8 mouse cellular contexts compared by ENCODE assay signal in genomic region chr13:54192021-54192481, GRCm38 (mm10). TPM values are rescaled to one million over a fixed set of nuclear protein-coding genes. Genes with fewer than 3 reads are reported as not detected.
DNase-seq lines count a peak whose midpoint lies in the region; ATAC-seq and TF ChIP-seq lines count a peak whose summit lies in the region.

Gene Hrh2 (plus strand): TSS chr13:54192129.

- peak within 1 kb of the TSS; percentile 37 for H3K4me3 ChIP-seq in heart, embryonic 13.5 days
- no peak within 1 kb of the TSS for H3K4me3 ChIP-seq in CH12.LX (replicated peaks in 1 of 3; ENCODE audit: low read depth in 2 of 3, low read length in 2 of 3, poor library complexity in 1 of 3)
- H3K4me3 ChIP-seq in forebrain, embryonic 10.5 days, result peak within 1 kb of the TSS; percentile 43
- H3K4me3 ChIP-seq in neural tube, embryonic 13.5 days, result peak within 1 kb of the TSS; percentile 45

- H3K27me3 ChIP-seq in heart, embryonic 13.5 days (replicated peaks), result peaks cover 56% of the 10 kb centered on the region
- H3K27me3 ChIP-seq in CH12.LX (replicated peaks), result peaks cover 57% of the 10 kb centered on the region
- H3K27me3 ChIP-seq in forebrain, embryonic 10.5 days (ENCODE audit: poor library complexity, severe bottlenecking), result peaks cover 44% of the 10 kb centered on the region
- peaks cover 35% of the 10 kb centered on the region for H3K27me3 ChIP-seq in neural tube, embryonic 13.5 days

- TF ChIP-seq RAD21 in CH12.LX (IDR thresholded peaks at IDR 0.05; ENCODE audit: low read depth, low read length), result no peak

- H3K79me2 ChIP-seq in CH12.LX (replicated peaks; ENCODE audit: control insufficient read depth, extremely low read depth, insufficient read depth, poor library complexity, severe bottlenecking), result no peaks in the 10 kb centered on the region

- H3K9me3 ChIP-seq in heart, embryonic 13.5 days, result no peaks in the 10 kb centered on the region
- H3K9me3 ChIP-seq in CH12.LX (replicated peaks; ENCODE audit: low read length), result no peaks in the 10 kb centered on the region
- H3K9me3 ChIP-seq in forebrain, embryonic 10.5 days, result no peaks in the 10 kb centered on the region
- H3K9me3 ChIP-seq in neural tube, embryonic 13.5 days, result no peaks in the 10 kb centered on the region

- WGBS in heart, embryonic 13.5 days, result 2% methylated on average over 30 of the region's 31 CpGs
- 2% methylated on average over 31 of the region's 31 CpGs for WGBS in forebrain, embryonic 10.5 days
- WGBS in neural tube, embryonic 13.5 days, result under 1% methylated on average over 31 of the region's 31 CpGs

- peaks cover 8% of the 10 kb centered on the region for H3K4me1 ChIP-seq in heart, embryonic 13.5 days
- H3K4me1 ChIP-seq in CH12.LX (ENCODE audit: control insufficient read depth in 1 of 2, insufficient read depth in 2 of 2), result no peaks in the 10 kb centered on the region
- peaks cover 10% of the 10 kb centered on the region for H3K4me1 ChIP-seq in forebrain, embryonic 10.5 days
- peaks cover 8% of the 10 kb centered on the region for H3K4me1 ChIP-seq in neural tube, embryonic 13.5 days (replicated peaks)

- no peak for TF ChIP-seq EP300 in CH12.LX (IDR thresholded peaks at IDR 0.05; ENCODE audit: low read length)

- intact Hi-C loops in heart, postnatal 36 days (cut with DNase I), result no loop called here
- intact Hi-C loops in left cerebral cortex, postnatal 10 days (cut with DNase I), result no loop called here

- dilution Hi-C loops in CH12.LX (cut with MboI; ENCODE audit: extremely low pct_ligation_motif_present, extremely low pct_unique_long_range_greater_than_20kb, low sequenced_read_pairs), result no loop called here

- peak within 1 kb of the TSS; percentile 65 for H3K4me2 ChIP-seq in heart, embryonic 13.5 days
- H3K4me2 ChIP-seq in CH12.LX (ENCODE audit: insufficient read depth, low read depth, poor library complexity, severe bottlenecking), result peak within 1 kb of the TSS; percentile 41; the same call in 1 of the 2 replicates
- H3K4me2 ChIP-seq in neural tube, embryonic 13.5 days, result peak within 1 kb of the TSS; percentile 74

- no peak for ATAC-seq in heart, embryonic 13.5 days (ENCODE audit: extremely low read depth, insufficient number of reproducible peaks, low FRiP score, low TSS enrichment)
- peak; percentile 63; the same call in 1 of the 2 replicates for ATAC-seq in neural tube, embryonic 13.5 days (ENCODE audit: low read depth)

- DNase-seq in heart, postnatal 36 days, result no peak
- DNase-seq in CH12.LX (ENCODE audit: extremely low read depth), result no peak
- no peak for DNase-seq in forebrain, embryonic 10.5 days (ENCODE audit: extremely low spot score, low spot score)
- peak; percentile 46 to 73 for DNase-seq in left cerebral cortex, postnatal 10 days (ENCODE audit: extremely low spot score in 1 of 2, low spot score in 2 of 2)
- no peak for DNase-seq in testis, postnatal 10 days (ENCODE audit: low spot score)
- no peak for DNase-seq in spleen, postnatal 4 days (ENCODE audit: low spot score in 2 of 2)

- no peak for TF ChIP-seq POLR2A in CH12.LX (IDR thresholded peaks at IDR 0.05; ENCODE audit: low read depth, low read length)

- no peak within 1 kb of the TSS for H3K9ac ChIP-seq in heart, embryonic 13.5 days
- H3K9ac ChIP-seq in CH12.LX (ENCODE audit: insufficient read depth, low read depth), result no peak within 1 kb of the TSS
- H3K9ac ChIP-seq in neural tube, embryonic 13.5 days, result peak within 1 kb of the TSS; percentile 70

- in situ Hi-C loops in CH12.LX (cut with MboI; ENCODE audit: low pct_ligation_motif_present, low pct_unique_long_range_greater_than_20kb, low sequenced_read_pairs), result no loop called here

- no peaks in the 10 kb centered on the region for H3K36me3 ChIP-seq in heart, embryonic 13.5 days
- no peaks in the 10 kb centered on the region for H3K36me3 ChIP-seq in CH12.LX (replicated peaks in 1 of 2; ENCODE audit: control insufficient read depth in 1 of 2, insufficient read depth in 1 of 2, low read length in 1 of 2)
- H3K36me3 ChIP-seq in forebrain, embryonic 10.5 days (replicated peaks), result no peaks in the 10 kb centered on the region
- no peaks in the 10 kb centered on the region for H3K36me3 ChIP-seq in neural tube, embryonic 13.5 days

- H3K27ac ChIP-seq in heart, embryonic 13.5 days (replicated peaks), result no peak within 1 kb of the TSS
- no peak within 1 kb of the TSS for H3K27ac ChIP-seq in CH12.LX (ENCODE audit: insufficient read depth, low read depth)
- no peak within 1 kb of the TSS for H3K27ac ChIP-seq in forebrain, embryonic 10.5 days
- no peak within 1 kb of the TSS for H3K27ac ChIP-seq in neural tube, embryonic 13.5 days (replicated peaks)

- TF ChIP-seq CTCF in CH12.LX (conservative IDR thresholded peaks at IDR 0.05 in 1 of 2, IDR thresholded peaks at IDR 0.05 in 1 of 2; ENCODE audit: low read depth in 2 of 2, low read length in 2 of 2), result no peak

TF ChIP-seq in CH12.LX, 34 proteins besides CTCF, POLR2A, EP300 and RAD21:
- no peak for TF ChIP-seq IRF4 (IDR thresholded peaks at IDR 0.05; ENCODE audit: low read depth, low read length)
- TF ChIP-seq MAZ (IDR thresholded peaks at IDR 0.05; ENCODE audit: low read depth, low read length), result no peak
- no peak for TF ChIP-seq TCF12 (IDR thresholded peaks at IDR 0.05; ENCODE audit: low read depth, low read length)
- TF ChIP-seq ETS1 (conservative IDR thresholded peaks at IDR 0.05; ENCODE audit: low read depth, low read length), result no peak
- no peak for TF ChIP-seq SMC3 (IDR thresholded peaks at IDR 0.05; ENCODE audit: low read depth, low read length)
- TF ChIP-seq GABPA (IDR thresholded peaks at IDR 0.05; ENCODE audit: insufficient replicate concordance, low read depth, low read length), result no peak
- no peak for TF ChIP-seq USF1 (IDR thresholded peaks at IDR 0.05; ENCODE audit: low read depth, low read length)
- TF ChIP-seq MAX (IDR thresholded peaks at IDR 0.05; ENCODE audit: low read length), result no peak
- TF ChIP-seq MYC (IDR thresholded peaks at IDR 0.05; ENCODE audit: low read depth, low read length), result no peak
- TF ChIP-seq ZC3H11A (IDR thresholded peaks at IDR 0.05; ENCODE audit: low read depth, low read length), result no peak
- TF ChIP-seq MXI1 (IDR thresholded peaks at IDR 0.05; ENCODE audit: low read depth, low read length), result no peak

RNA-seq across cellular contexts. Expression of gene Hrh2, which starts in this region (rescaled TPM):
- polyA plus RNA-seq in heart, embryonic 13.5 days (2015; fragmentation: Nextera tagmentation; extraction: Ambion mirVana), result 0.05 TPM in 1 of 2 replicates, not detected in the other
- under 1 TPM; 0.39 to 0.43 TPM for total RNA-seq in heart, postnatal 36 days (2021)
- total RNA-seq in CH12.LX (2012; rRNA removed) (0.04 TPM in 2 replicates), CH12.LX (2014; rRNA removed) (0.07 TPM in 1 of 2 replicates, not detected in the other)
- polyA plus RNA-seq in CH12.LX (2012; ENCODE audit: insufficient read length, low read depth), result 0.20 and 0.30 TPM in 2 replicates
- 0.06 TPM in 1 of 2 replicates, not detected in the other for polyA plus RNA-seq in forebrain, embryonic 10.5 days (2016; fragmentation: Nextera tagmentation; extraction: Ambion mirVana)
- 1 to 10 TPM; 5.6 to 6.9 TPM for total RNA-seq in left cerebral cortex, postnatal 10 days (2021)
- polyA plus RNA-seq in neural tube, embryonic 13.5 days (2015; fragmentation: Nextera tagmentation; extraction: Ambion mirVana), result 0.25 and 0.26 TPM in 2 replicates

Comparison
In these comparisons a context has a peak if more than half of its experiments do, and no peak if none do; other contexts are left out.
1. RNA of gene Hrh2 (total RNA-seq): 5.6 to 6.9 TPM in left cerebral cortex, postnatal 10 days; 0.39 to 0.43 TPM in heart, postnatal 36 days and 0.04 to 0.07 TPM in CH12.LX; every median in the first group is over 4 times any median in the second.
2. Peak in ATAC-seq, H3K4me3 ChIP-seq, H3K9ac ChIP-seq and H3K4me2 ChIP-seq in neural tube, embryonic 13.5 days; RNA of the gene not detected or under 1 TPM.
3. H3K4me3 ChIP-seq: peak in heart, embryonic 13.5 days (single experiment) and forebrain, embryonic 10.5 days (single experiment); none in CH12.LX (0 of 3).
4. DNase-seq: peak in left cerebral cortex, postnatal 10 days (2 of 2); none in heart, postnatal 36 days (0 of 2), CH12.LX (single experiment), forebrain, embryonic 10.5 days (single experiment), testis, postnatal 10 days (single experiment) and spleen, postnatal 4 days (0 of 2).
5. Peak in every context shown above with its lines, with median percentiles within 50 percentile points of each other: H3K4me2 ChIP-seq.